Mouse (Mus musculus) midbrain, embryonic 14.5 days (tissue): ENCODE results near the gene Slc2a10. TPM values are rescaled to one million over a fixed set of nuclear protein-coding genes. Genes with fewer than 3 reads are reported as not detected.

ENCODE experiments used
- ATAC-seq: fragments of 200-750 bp; cut with Nextera tagmentation; 2 replicates; pipeline ENCODE4 v1.8.0; 2017; ENCODE audit warnings: moderate number of reproducible peaks, moderate library complexity; ENCODE audit not compliant: low FRiP score, low TSS enrichment
- DNase-seq: peaks from one replicate; pipeline ENCODE4 v3.0.0-alpha.2; 2015
- H3K27ac ChIP-seq: fragments of 300-500 bp; sonication (generic); replicated peaks from 2 replicates; pipeline ENCODE4 v1.5.1; 2014; ENCODE audit warnings: mild to moderate bottlenecking, low read depth, low read length, moderate library complexity
- H3K27me3 ChIP-seq: fragments of 300-500 bp; sonication (generic); 2 replicates; pipeline ENCODE4 v1.6.1; 2014; ENCODE audit warnings: low read length, control low read depth, mixed read lengths; ENCODE audit not compliant: control insufficient read depth, insufficient read depth
- H3K36me3 ChIP-seq: fragments of 300-500 bp; sonication (generic); 2 replicates; pipeline ENCODE4 v1.6.1; 2014; ENCODE audit warnings: low read length, control low read depth; ENCODE audit not compliant: control insufficient read depth, insufficient read depth
- H3K4me1 ChIP-seq: fragments of 300-500 bp; sonication (generic); 2 replicates; pipeline ENCODE4 v1.6.1; 2014; ENCODE audit warnings: mild to moderate bottlenecking, antibody characterized with exemption, low read length, control low read depth; ENCODE audit not compliant: control insufficient read depth, insufficient read depth
- H3K4me2 ChIP-seq: fragments of 300-500 bp; sonication (generic); 2 replicates; pipeline ENCODE4 v1.6.1; 2014; ENCODE audit warnings: mild to moderate bottlenecking, low read length, moderate library complexity
- H3K4me3 ChIP-seq: fragments of 300-500 bp; sonication (generic); replicated peaks from 2 replicates; pipeline ENCODE4 v1.5.1; 2014; ENCODE audit warnings: low read depth, low read length
- H3K9ac ChIP-seq: fragments of 300-500 bp; sonication (generic); replicated peaks from 2 replicates; pipeline ENCODE4 v1.6.1; 2014; ENCODE audit warnings: mild to moderate bottlenecking, low read length, moderate library complexity
- H3K9me3 ChIP-seq: fragments of 300-500 bp; sonication (generic); 2 replicates; pipeline ENCODE4 v1.6.1; 2016; ENCODE audit warnings: low read length, control low read depth, mixed read lengths; ENCODE audit not compliant: control insufficient read depth
- WGBS: fragments of 180-500 bp; shearing (Covaris S2); extraction: QIAGEN DNeasy Blood & Tissue Kit; methylation state at CpG from one replicate; pipeline ENCODE4 v1.1.7; 2014; 5-methylcytosine and 5-hydroxymethylcytosine counted together
- polyA plus RNA-seq: library from polyadenylated mRNA; unstranded; fragments of >200 nt; fragmentation: Nextera tagmentation; extraction: Ambion mirVana; gene quantifications from 2 replicates; pipeline ENCODE4 v1.2.1, GENCODE M21; 2014

Slc2a10 gene
- polyA plus RNA-seq, 1 experiment from 2014 or later: 1.8 TPM

GRCm38 (mm10) chr2:165512426-165512825, 8.8 kb downstream of the Slc2a10 start:
- WGBS: 60% methylated on average over 7 of the region's 7 CpGs
- ATAC-seq: no peak
- no peak overlapping the region for H3K4me2 ChIP-seq
- peaks cover 9% of the 10 kb centered on the region for H3K4me1 ChIP-seq
- H3K9me3 ChIP-seq: no peaks in the 10 kb centered on the region
- no peak overlapping the region for H3K4me3 ChIP-seq
- no peak overlapping the region for H3K9ac ChIP-seq
- H3K27me3 ChIP-seq: no peaks in the 10 kb centered on the region
- H3K27ac ChIP-seq: no peak overlapping the region
- no peak for DNase-seq
- no peaks in the 10 kb centered on the region for H3K36me3 ChIP-seq

GRCm38 (mm10) chr2:165512870-165513600, 9.4 kb downstream of the Slc2a10 start:
- no peaks in the 10 kb centered on the region for H3K9me3 ChIP-seq
- H3K4me3 ChIP-seq: no peak overlapping the region
- no peaks in the 10 kb centered on the region for H3K36me3 ChIP-seq
- H3K4me1 ChIP-seq: peaks cover 9% of the 10 kb centered on the region
- H3K4me2 ChIP-seq: no peak overlapping the region
- ATAC-seq (no peak), DNase-seq (peak; percentile 65)
- 36% methylated on average over 11 of the region's 11 CpGs for WGBS
- no peak overlapping the region for H3K27ac ChIP-seq
- no peaks in the 10 kb centered on the region for H3K27me3 ChIP-seq
- no peak overlapping the region for H3K9ac ChIP-seq

- Histone ChIP-seq H3K27ac (no peak overlapping the region), H3K9ac (no peak overlapping the region), H3K9me3 (no peaks in the 10 kb centered on the region), H3K4me2 (no peak overlapping the region), H3K4me1 (peaks cover 9% of the 10 kb centered on the region), H3K36me3 (no peaks in the 10 kb centered on the region), H3K4me3 (no peak overlapping the region), H3K27me3 (no peaks in the 10 kb centered on the region)
- DNase-seq (no peak), ATAC-seq (no peak)
- WGBS: 96% methylated on average over 20 of the region's 20 CpGs
Observed at GRCm38 (mm10) chr2:165515178-165515728, 11.7 kb downstream of the Slc2a10 start.

- Histone ChIP-seq H3K4me2 (no peak overlapping the region), H3K27me3 (no peaks in the 10 kb centered on the region), H3K4me3 (no peak overlapping the region), H3K9ac (no peak overlapping the region), H3K9me3 (no peaks in the 10 kb centered on the region), H3K36me3 (no peaks in the 10 kb centered on the region), H3K4me1 (no peaks in the 10 kb centered on the region), H3K27ac (no peak overlapping the region)
- ATAC-seq: no peak
- WGBS: 64% methylated on average over 4 of the region's 4 CpGs
- peak; percentile 35 for DNase-seq
Observed at GRCm38 (mm10) chr2:165525609-165526008, 22.0 kb downstream of the Slc2a10 start.

GRCm38 (mm10) chr2:165529106-165529505, 25.5 kb downstream of the Slc2a10 start:
- H3K36me3 ChIP-seq: no peaks in the 10 kb centered on the region
- H3K4me2 ChIP-seq: no peak overlapping the region
- H3K9me3 ChIP-seq: no peaks in the 10 kb centered on the region
- H3K9ac ChIP-seq: no peak overlapping the region
- H3K27ac ChIP-seq: no peak overlapping the region
- H3K27me3 ChIP-seq: no peaks in the 10 kb centered on the region
- 20% methylated on average over 8 of the region's 8 CpGs for WGBS
- ATAC-seq (no peak), DNase-seq (peak; percentile 89)
- no peak overlapping the region for H3K4me3 ChIP-seq
- no peaks in the 10 kb centered on the region for H3K4me1 ChIP-seq

GRCm38 (mm10) chr2:165533789-165534188, 30.2 kb downstream of the Slc2a10 start:
- no peak for ATAC-seq
- no peaks in the 10 kb centered on the region for H3K27me3 ChIP-seq
- 41% methylated on average over 6 of the region's 6 CpGs for WGBS
- H3K4me1 ChIP-seq: no peaks in the 10 kb centered on the region
- H3K36me3 ChIP-seq: no peaks in the 10 kb centered on the region
- no peak overlapping the region for H3K27ac ChIP-seq
- no peaks in the 10 kb centered on the region for H3K9me3 ChIP-seq
- no peak overlapping the region for H3K4me2 ChIP-seq
- no peak overlapping the region for H3K9ac ChIP-seq
- no peak overlapping the region for H3K4me3 ChIP-seq
- no peak for DNase-seq

- no peaks in the 10 kb centered on the region for H3K27me3 ChIP-seq
- H3K36me3 ChIP-seq: no peaks in the 10 kb centered on the region
- no peaks in the 10 kb centered on the region for H3K9me3 ChIP-seq
- WGBS: 86% methylated on average over 3 of the region's 3 CpGs
- no peak overlapping the region for H3K4me3 ChIP-seq
- no peak overlapping the region for H3K4me2 ChIP-seq
- H3K27ac ChIP-seq: no peak overlapping the region
- peaks cover 5% of the 10 kb centered on the region; the same call in 1 of the 2 replicates for H3K4me1 ChIP-seq
- no peak for ATAC-seq
- no peak for DNase-seq
- H3K9ac ChIP-seq: no peak overlapping the region
Observed at GRCm38 (mm10) chr2:165540975-165541374, 37.4 kb downstream of the Slc2a10 start.

- 33% methylated on average over 13 of the region's 13 CpGs for WGBS
- no peak for ATAC-seq
Observed at GRCm38 (mm10) chr2:165542939-165543669, 39.5 kb downstream of the Slc2a10 start.

More at GRCm38 (mm10) chr2:165542939-165543669, 39.5 kb downstream of the Slc2a10 start:
- no peak overlapping the region for H3K4me2 ChIP-seq
- H3K4me1 ChIP-seq: peaks cover 5% of the 10 kb centered on the region; the same call in 1 of the 2 replicates
- H3K9ac ChIP-seq: no peak overlapping the region
- peak overlapping the region; percentile 60 for H3K27ac ChIP-seq
- no peaks in the 10 kb centered on the region for H3K9me3 ChIP-seq
- H3K36me3 ChIP-seq: no peaks in the 10 kb centered on the region
- DNase-seq: peak; percentile 57
- no peaks in the 10 kb centered on the region for H3K27me3 ChIP-seq
- H3K4me3 ChIP-seq: no peak overlapping the region
